Mouse (Mus musculus): ENCODE results near the gene Cog1.

Cog1 gene

DNA sequence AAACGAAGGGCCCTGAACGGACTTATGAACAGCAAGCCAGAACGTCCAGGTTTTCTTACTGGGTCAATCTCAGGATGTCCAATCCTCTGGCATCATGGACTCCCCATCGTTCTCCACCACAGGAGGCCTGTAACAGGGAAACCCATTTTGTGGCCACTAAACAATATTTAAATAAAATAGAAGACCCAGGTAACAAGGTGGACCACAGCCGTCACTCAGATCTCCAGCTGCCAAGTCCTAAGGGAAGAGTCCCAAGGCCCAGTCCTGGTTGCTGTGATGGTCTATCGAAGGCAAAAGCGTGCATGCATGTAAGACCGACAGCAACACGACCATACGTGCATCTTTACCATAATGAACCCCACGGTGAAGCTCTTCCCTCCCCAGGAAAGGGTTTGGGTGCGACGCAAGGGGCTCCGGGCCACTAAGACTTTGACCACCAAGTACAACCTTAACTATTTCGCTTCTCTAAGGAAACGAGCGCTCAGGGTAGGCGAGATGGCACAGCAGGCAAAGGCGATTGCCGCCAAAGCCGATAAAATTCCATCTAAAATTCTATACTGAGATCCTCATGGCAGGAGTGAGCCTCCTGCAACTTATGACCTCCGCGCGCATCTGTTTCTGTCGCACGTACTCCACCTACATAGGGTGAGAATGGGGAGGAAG is at the start of gene Cog1:
Gene Cog1, plus strand, starts transcription at position 480 of the 663 bp plus-strand sequence.
- no peak for DNase-seq

DNA sequence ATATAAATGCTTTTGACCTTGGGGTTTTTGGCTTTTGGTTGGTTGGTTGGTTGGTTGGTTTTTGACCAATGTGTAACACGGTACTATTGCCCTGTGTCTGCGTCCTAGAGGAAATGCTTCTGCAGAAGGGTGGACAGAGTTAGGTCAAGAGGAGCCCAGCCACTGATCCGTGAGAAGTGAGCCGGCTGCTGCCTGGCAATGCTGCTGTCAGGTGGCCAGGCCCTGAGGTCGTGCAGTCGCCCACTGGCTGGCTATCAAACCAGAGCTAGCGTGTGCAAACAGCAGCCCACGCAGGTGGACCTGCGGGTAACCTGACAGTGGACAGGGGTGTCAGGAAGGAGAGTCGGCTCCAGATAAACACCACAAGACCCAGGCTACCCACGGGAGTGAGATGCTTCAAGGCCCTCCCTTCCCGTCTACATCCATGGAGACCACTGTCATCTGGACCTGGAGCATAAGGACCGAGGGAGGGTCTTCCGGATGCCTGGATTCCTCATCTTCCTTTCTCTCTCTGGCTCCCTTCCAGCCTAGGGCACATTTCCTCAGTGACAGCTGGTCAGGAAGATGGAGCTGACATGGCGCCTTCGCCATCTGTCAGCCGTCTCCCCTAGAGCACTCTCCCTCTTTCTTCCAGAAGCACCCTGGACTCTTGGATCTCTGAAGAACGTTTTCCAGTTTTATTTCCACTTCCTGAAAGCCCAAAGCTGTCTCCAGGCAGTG is 48.3 kb upstream of the Cog1 start:
- DNase-seq: peak; percentile 45

DNA sequence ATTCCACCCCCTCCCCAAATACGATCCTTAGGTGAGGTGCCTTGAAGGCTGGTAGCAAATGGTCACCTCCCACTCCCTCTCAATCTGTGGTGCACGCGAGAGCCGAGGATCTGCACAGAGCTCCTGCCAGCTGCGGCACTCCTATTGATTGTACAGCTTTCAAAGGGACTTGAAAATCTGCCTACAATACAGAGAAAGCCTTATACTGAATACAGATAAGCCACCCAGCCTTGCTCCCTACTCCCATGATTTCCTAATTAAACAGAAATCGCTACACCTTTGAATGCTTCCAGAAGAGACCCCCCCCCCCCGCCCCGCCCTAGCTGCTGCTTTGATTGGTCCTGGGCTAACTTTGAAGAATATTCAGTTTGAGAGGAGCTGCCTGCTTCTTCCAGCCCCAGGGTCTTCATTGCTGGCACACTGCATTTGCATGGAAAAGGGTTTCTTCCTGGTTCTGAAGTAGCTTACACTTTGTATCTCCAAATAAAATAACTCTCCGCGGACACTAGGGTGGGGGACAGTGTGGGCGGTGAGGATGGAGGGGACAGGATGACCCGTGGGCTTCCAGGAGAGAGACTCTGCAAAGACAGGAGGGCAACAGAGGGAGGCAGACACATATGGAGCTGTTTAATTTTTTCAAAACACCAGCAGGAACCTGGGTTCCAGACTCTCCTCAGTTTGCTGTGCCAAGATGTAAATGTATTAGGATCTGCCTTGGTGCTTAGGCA is 47.2 kb upstream of the Cog1 start:
- DNase-seq: no peak

DNA sequence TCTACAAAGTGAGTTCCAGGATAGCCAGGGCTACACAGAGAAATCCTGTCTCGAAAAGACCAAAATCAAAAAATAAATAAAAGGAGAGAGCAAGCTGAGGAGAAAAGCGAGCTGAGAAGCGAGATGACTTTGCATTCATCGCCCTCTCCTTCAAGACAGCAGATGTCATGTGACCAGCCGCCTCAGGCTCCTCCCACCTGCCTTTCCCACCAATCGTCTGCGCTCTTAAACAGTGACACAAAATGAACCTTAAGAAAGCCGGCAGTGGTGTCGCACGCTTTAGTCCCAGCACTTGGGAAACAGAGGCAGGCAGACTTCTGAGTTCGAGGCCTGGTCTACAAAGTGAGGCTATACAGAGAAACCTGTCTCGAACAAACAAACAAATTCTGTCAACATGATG is 41.4 kb upstream of the Cog1 start:
- no peak for DNase-seq

DNA sequence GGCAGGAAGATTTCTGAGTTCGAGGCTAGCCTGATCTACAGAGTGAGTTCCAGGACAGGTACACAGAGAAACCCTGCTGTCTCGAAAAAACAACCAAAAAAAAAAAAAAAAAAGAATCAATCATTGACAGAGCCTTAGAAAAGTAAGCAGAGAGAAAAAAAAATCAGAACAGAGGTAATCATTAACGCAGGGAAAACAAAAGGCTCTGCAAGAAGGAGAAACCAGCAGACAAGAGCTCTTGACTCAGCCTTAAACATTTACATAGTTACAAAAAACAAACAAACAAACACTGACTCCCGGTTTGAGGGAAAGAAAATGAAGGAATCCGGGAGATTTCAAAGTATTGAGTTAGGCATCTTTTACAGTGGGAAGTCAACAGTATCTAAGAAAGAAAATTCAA is 39.4 kb upstream of the Cog1 start:
- DNase-seq: no peak

DNA sequence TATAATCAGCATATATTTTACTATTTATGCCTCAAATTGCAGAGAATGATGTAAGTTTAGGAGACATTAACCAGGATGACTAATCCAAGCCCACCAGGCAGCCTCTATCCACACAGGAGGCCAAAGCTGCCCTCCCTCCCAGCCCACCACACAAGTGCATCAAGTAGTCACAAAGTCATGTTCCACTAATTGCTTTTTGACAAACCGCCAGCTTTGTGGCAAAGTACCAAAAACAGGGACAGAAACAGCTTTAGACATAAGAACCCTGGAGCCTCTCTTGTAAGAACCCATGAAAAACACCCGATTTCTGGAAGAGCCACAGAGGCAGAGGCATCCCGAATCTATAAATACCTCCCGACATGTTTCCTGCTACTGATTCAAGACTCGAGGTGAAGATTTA is 38.7 kb upstream of the Cog1 start:
- no peak for DNase-seq

DNA sequence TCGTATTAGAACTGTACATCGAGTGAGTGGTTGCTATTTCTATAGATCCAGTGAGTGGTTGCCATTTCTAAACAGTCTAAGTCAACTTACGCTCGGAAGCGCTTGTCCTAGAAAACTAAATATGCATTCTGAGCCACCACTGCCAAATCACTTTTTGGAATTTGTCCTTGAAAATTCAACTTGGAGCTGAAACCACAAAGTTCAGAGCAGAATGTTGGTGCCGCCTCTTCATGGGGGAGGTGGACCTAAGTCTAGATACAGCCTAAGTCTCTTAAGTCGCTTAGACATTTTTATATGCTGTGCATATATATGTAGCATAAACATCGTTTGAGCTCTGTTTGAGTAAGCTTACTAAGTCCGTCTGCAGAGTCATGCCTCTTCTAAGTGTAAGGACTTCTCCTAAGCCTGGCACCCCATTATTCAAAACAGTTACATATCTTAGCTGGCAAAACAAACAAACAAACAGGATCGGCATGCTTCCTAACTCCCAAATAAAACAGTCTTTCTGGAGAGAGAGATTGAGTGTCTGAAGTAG is 37.8 kb upstream of the Cog1 start:
- DNase-seq: no peak

DNA sequence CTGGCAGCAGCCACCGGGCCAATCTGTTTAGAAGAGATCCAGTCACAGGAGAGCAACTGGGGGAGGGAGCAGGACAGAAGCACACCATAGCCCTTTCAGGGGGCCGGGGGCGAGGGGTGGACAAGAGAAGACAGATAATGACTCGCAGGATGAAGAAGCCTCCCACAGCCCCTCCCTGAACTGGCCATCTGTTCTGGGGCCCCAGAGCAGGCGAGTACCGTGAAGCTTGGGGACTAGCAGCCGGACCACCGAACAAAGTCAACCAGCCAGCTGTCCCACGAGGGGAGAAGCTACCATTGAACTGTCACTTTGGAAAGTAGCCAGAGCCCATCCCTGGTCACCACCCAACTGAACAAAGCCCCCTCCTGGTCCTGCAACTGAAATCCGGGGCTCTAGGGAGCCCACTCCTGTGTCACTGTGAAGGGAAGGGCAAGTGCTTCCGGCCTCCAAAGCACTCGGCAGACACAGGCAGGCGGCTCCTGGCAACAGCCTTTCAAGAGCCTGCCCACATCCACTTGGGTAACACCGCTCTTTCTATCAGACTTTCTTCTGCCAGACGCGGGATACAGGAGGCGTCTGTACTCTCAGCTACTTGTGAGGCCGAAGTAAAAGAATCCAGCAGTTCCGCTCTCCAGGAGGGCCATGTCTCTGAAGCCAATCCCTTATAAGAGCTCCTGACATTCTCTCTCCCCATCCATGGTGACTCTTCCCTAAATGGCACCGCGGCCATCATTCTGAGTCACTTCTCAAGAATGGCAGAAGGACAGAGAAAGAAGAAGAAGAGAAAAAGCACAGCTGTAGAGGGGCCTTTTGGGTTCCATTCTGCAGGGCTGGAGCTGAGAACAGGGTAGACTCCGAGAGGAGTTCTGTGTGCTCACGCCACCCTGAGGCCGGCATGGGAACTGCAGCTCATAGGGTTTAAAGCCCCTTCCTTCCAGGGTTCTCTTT is 37.0 kb upstream of the Cog1 start:
- peak; percentile 13 for DNase-seq

DNA sequence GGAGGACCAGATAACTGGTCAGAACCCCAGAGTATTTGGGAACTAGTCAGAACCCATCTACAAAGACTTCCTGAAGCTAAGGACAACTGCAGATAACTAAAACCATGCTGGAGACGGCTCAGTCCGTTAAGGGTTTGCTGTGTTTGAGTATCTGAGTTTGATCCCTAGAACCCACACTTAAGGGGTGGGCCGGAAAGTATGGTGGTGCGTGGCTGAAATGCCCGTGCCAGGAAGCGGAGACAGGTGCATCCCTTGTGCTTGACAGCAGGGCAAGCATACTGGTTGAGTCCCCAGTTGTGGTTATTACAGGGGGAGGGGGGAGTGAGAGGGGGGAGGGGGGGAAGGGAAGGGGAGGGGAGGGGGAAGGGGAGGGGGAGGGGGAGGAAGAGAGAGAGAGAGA is 34.5 kb upstream of the Cog1 start:
- no peak for DNase-seq

DNA sequence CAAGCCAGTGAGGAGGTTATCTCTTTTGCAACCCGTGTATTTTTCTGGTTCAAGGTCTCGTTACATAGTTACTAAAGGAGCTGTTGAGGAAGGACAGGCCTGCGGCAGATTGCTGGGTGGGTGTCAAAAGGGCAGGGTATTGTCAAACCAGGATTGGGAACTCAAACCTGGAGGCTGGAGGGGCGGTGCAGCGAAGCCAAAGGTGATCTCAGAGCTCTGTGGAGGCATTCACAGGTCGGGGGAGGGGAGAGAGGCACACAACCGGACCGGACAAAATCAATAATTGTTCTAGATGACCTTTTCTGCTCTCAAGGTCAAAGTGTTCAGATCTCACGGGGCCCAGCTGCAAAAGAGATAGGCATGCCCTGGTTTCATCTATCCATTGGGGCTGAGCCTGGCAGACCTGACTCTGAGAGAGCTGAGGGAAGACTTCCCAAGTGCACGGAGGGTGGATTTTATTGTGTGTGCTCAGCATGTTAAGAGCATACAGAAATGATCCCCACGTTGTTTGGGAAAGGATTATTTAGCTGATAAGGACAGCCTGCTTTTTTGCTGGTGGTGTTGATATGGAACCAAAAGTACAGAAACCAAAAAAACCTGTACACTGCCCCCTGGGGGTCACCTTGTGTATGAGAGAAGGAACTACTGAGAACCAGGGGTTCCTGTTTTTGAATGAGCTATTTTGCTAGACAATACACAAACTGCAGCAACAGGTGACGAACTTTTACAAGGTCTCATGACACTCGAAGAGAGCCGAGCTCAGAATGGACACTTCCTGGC is 31.6 kb upstream of the Cog1 start:
- peak; percentile 30 for DNase-seq

DNA sequence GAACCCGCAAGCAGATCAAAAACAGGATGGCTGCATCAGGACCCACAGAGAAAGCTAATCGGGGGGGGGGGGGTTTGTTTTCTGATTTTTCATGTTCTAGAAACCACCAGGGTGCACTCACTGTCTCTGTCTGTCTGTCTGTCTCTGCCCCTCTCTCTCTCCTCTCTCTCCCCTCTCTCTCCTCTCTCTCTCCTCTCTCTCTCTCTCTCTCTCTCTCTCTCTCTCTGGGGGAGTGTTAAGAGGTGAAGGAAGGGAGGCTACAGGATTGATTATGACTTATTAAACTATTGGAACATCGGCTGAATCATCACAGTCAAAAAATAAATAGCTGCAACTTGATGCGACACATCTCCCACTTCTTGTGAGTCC is 30.7 kb upstream of the Cog1 start:
- DNase-seq: no peak

DNA sequence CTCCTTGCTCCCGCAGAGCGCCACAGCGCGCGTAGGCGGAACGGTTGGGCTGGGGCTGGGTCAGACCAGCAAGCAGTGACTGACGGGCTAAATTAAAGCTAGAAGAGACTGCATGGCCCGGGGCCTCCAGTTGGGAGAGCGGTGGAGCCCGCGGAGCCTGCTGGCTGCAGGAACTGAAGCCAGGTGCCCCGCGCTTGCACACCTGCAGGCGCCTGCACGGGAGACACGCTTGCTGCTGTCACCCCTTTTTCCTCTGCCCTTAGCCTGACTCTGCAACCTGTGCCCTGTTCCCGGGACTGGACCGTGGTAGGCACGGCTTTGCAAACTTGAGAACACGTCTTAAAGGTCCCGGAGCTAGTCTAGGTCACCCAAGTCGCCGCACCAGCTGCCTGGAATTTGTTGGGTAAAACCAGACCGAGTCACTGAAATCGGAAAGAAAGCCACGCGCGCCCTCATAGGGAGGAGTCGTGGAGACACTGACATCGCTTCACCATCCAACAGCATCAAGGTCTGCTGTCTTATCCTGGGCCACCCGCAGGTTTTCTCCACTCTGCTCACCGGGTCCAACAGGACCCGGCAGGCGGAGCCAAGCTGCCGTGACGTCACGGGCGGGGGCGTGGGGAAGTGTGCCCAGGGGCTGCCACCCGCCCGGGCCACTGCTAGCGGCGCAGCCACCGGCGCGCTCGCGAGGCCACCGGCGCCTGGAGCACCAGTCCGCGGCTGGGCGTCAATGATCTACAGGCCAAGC is 30.1 kb upstream of the Cog1 start, which contains the start of gene Sstr2:
Gene Sstr2, plus strand, starts transcription at position 671 of the 748 bp plus-strand sequence.
- DNase-seq: peak; percentile 47

DNA sequence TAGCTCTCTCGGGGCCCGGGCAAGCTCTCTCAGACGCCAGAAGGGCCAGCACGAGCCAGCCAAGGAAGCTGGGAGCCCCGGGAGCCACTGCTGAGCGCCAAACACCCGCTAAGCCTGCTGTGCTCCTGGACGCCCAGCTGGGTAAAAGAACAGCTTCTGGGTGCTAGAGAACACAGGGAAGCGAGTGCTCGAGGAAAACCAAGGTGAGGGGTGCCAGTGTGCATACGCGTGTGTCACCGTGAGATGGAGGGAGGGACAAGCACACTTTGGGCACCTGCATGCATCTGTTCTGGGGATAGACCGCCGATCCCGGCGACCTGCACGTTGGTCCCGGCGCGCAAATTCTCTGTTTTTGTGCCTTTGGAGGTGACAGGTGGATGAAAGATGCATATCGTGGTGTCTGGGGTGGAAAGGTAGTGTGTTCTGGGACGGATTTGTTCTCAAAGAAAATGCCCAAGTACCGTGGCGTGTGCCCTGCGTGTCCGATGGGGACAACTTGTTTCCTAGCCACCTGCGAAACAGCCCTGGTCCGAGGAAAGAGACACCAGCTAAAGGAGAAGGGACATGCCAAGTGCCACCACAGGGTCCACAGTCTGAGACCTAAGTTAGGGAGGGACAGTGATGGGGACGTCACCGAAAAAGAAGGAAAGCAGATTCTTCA is 29.4 kb upstream of the Cog1 start:
- no peak for DNase-seq

DNA sequence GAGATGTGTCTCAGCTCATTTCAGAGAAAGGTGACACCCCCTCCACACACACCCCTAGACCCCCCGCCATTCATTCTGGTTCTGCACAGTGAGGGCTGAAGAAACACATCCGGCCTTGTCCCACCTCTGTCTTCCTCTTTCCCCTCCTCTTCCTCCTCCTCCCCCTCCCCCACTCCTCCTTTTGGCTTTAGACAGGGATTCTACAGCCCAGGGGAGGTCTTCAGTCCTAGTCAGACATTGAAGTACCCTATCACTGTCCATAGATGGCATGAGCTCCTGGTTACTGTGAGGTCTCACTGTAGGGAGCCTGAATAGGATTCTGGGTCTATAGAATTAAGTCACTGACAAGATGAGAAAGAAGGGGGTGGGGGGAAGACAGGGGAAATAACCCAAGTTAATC is 28.0 kb upstream of the Cog1 start:
- DNase-seq: no peak

DNA sequence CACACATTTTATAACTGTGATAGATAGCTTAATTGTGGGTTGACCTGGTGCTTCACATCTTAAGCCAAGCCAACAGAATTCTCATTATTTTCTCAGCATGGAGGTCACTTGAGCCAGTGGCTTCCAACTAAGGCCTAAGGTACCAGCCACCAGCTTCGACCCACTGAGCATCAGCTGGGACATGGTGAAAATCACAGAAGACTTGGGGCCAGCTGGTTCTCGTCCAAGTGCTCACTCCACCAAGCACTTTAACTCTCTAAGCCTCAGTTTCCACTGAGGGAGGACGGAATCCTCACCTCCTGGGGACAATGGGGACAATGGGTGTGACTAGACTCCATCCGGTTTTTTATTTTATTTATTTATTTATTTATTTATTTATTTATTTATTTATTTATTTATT is 26.9 kb upstream of the Cog1 start:
- no peak for DNase-seq

DNA sequence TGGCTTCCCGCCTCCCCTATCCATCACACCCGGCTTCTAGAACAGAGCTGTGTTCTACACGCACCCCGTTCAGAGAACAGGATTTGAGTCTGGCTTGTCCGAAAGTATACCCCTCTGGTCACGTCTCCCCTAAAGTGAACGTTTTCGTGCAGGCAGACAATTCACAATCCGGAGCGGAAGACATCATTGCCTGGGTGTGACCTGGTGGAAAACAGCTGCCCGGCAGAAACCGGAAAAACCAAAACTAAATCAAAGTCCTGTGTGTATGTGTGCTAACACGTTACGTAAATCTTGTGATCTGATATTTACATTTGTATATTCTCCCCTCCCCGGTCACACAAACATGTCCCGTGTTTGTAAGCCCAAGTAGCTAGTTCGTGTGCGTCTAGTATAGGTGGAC is 23.5 kb upstream of the Cog1 start:
- DNase-seq: no peak

DNA sequence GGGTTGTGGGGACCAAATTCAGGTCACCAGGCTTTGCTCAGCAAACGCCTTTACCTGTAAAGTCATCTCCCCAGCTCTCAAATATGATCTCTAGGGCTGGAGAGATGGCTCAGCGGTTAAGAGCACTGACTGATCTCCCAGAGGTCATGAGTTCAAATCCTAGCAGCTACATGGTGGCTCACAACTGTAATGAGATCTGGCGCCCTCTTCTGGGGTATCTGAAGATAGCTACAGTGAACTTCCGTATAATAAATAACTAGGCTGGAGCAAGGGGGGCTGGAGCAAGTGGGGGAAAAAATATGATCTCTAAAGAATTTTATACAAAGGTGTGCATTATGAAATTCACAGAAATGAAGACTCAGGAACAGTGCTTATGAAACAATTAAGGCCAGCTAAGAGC is 21.2 kb upstream of the Cog1 start:
- DNase-seq: no peak

DNA sequence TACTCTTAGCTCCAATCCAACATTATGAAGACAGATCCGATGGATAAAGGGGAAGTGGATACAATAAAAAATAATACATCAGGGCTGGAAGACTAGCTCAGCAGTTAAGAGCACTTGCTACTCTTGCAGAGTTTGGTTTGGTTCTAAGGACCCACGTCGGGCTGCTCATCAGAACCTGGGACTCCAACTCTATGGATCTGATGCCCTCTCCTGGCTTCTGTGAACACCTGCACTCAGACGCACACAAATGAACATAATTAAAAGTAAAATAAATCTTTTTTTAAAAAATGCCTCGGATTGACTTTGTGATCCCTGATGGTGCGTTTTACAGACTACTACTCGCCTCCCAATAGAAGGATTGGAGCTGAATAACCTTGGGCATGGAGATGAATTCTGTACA is 18.3 kb upstream of the Cog1 start:
- DNase-seq: no peak

DNA sequence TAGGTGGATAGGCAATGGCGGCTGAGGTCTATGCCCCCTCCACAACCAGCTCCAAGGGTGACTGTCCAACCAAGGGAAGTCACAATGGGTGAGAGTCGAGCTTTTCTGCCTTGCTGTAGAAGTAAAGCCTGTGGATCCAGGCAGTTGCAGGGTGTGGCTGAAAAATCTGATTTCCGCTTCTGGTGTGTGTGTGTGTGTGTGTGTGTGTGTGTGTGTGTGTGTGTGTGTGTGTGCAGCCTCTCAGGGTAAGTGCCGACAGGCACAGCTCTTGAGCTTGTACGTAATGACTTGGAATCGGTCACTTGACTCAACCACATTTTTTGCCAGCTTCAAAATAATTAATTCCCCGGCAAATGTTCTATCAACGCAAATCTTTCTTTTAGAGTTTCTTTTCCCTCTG is 17.7 kb upstream of the Cog1 start:
- DNase-seq: no peak

DNA sequence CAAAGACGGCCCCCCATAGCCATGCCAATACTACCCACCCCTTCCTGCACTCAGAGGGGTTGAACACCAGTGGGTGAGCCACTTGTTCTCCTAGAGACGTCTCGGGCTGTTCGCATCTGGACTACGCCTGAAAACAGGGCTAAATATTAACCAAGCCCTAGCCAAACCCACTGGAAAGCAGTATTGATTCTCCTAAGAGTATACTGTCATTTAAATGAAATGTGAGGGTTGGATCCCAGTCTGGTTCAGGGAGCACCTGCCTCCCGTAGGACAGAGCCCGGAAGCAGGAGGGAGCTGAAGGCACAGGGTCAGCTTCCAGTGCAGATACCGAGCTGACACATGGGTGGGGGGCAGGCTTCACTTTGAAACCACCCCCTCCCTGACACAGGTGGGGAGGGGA is 17.1 kb upstream of the Cog1 start:
- no peak for DNase-seq

DNA sequence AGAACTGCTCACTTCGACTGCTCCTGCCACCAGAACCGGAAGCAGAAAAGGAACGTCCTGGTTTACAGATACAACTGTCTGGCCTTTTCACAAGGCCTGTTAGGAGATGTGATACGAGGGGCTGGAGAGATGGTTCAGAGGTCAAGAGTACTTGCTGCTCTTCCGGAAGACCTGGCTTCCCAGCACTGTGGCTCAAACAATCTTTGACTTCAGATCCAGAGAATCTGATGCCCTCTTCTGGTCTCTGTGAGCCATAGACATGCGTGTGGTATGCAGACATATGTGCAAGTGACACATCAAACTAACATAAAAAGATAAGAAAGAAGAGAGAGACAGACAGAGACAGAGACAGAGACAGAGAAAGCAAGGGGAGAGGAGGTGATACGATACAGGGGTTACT is 16.7 kb upstream of the Cog1 start:
- DNase-seq: no peak
